Mouse (Mus musculus): ENCODE data around the gene Olfr150.
A peak's percentile ranks its signal among the peaks of the same experiment; 100 is the strongest.
"Not testable (repeated sequence)": the region's sequence is repeated elsewhere in the genome, so short reads cannot be mapped to it uniquely, and the experiment has no call there.

The Olfr150 gene

DNA sequence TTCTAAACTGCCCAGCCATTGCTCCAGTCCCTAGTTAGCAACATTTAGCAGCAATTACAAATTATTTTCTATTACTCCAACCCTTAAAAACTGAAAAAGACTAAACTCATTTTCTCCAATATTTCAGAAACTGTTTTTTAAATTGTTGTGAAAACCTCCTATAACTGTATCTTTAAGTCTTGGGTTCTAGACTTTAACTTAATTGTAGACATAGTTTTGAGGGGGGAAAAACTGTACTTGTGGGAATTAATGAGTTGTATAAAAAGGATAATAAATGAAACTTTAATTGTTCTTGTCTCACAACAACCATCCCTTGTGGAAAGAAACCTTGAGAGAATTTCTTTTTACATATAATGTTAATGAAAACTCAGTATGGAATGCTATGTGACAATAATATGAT lies at the start of gene Olfr150:
Gene Olfr150, plus strand, starts transcription at position 301 of the 400 bp plus-strand sequence.
- no peak for DNase-seq (ENCODE audit: low read depth, low spot score)

DNA sequence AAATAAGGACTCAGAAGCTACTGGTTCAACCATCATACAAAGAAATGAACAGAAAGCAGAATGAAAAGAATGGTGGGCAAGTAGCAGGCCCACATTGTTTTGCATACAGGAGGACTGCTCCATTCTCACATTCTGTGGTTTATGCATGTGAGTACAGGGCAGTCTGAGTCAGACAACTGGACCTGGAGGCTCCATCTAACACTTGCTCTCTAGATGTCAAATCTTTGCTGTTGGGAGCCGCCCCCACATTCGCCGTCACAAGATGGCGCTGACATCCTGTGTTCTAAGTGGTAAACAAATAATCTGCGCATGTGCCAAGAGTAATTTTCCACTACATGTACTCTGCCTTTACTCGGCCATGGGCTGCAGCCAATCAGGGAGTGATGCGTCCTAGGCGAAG lies 29.7 kb upstream of the Olfr150 start:
- DNase-seq (ENCODE audit: low read depth, low spot score) = not testable (repeated sequence)

DNA sequence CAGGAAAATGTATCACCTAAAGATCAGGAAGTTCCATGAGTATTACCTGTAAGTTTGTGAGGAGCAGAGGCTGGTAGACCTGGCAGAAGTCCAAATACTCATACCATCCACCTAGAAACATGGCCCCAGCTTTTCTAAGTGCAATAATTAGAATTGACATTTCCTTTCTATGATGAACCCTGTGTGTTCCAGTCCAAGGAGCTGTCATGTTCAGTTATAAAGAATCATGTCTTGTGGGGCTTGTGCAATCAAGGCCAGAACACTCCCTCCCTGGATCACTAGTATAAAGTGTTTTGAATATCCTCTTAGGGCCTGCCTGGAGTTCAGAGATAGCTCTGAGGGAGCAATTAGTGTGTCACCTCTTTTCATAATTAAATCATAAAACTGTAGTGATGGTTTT lies 23.8 kb upstream of the Olfr150 start, which contains the start of gene Olfr149:
Gene Olfr149, minus strand, starts transcription at position 101 of the 400 bp plus-strand sequence.
- DNase-seq (ENCODE audit: low read depth, low spot score) = no peak

DNA sequence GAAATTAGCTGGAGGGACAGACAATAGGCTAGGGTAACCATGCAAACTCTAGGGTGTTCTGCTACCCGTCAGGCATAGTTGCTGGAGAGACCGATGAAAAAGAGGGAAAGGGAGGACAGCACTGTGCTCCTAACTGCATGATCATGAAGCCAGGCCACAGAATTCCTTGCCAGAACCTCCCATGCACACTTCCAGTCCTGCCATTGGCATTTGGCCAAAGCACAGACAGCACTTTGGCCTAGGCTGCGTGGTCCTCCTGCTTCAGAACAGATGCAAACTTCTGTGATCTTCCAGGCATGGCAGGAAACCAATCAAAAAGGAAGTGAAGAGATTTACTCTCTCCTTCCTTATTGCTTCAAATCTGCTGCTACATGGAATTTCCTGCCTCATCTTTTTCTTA lies 21.8 kb upstream of the Olfr150 start:
- DNase-seq (ENCODE audit: low read depth, low spot score) = no peak

DNA sequence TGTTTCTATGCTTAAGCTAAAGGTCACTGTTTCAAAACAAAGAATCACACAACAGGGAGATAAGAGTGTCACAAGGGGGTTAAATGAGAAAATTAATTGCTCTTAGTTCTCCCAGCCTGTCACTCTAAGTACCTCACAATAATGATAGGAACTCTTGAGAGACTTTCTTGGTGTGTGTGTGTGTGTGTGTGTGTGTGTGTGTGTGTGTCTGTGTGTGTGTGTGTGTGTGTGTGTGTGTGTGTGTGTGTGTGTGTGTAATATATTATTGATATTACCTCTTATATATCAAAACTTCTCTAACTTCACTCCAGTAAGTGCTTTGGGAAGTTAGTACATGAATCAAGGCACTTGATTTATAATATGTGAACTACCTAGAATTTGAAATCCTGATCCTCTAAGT lies 19.7 kb upstream of the Olfr150 start, which contains the start of gene Olfr965:
Gene Olfr965, plus strand, starts transcription at position 301 of the 400 bp plus-strand sequence.
- no peak for DNase-seq (ENCODE audit: low read depth, low spot score)

DNA sequence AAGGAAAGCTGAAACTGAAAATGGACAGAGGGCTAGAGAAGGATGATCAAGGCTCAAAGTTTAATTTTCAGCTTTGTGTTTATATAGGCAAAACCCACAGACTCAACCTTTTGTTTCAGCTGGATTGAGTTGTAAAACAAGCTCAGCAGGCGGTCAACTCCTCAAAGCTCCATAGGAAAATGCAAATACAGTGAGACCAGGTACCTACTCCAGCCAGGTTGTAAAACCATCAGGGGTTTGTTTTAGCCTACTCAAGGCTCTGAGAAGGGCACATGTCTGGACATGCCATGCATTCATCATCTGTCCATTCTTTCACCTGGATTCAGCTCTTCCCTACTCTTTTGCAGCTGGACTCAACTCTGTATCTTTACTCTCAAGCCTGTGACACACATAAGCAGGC lies 10.0 kb downstream of the Olfr150 start:
- no peak for DNase-seq (ENCODE audit: low read depth, low spot score)

DNA sequence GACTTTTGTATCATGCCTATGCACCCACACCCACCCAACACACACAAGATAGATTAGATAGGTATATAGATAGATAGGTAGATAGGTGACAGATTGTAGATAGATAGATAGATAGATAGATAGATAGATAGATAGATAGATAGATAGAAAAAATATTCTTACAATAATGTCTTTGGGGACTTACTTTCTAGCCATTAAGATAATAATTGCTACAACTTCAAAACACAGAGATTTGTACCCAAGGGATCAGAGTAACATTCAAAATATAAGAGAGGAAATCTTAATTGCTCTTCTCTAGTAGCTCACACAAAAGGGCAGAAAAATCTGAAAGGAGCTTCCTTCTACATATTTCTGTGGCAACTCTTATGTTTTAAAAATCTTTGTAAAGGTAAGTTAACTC lies 15.2 kb downstream of the Olfr150 start, which contains the start of gene Olfr967:
Gene Olfr967, plus strand, starts transcription at position 301 of the 400 bp plus-strand sequence.
- DNase-seq (ENCODE audit: low read depth, low spot score) = no peak

DNA sequence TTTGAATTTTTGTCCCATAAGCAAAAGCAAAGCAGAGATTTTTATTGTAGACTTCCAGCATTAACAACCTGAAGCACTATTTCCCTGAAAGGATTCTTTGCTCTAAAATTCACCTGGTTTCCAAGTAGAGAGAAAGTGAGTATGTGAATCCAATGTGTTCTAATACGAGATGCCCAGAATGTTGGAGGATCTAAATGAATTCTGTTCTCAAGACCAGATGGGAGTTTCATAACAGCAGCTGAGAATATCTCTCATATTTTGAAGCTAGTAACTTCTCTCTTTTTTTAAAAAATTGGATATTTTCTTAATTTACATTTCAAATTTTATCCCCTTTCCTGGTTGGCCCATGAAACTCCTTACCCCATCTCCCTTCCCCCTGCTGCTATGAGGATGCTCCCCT lies 15.7 kb downstream of the Olfr150 start:
- DNase-seq (ENCODE audit: low read depth, low spot score) = peak; percentile 71

DNA sequence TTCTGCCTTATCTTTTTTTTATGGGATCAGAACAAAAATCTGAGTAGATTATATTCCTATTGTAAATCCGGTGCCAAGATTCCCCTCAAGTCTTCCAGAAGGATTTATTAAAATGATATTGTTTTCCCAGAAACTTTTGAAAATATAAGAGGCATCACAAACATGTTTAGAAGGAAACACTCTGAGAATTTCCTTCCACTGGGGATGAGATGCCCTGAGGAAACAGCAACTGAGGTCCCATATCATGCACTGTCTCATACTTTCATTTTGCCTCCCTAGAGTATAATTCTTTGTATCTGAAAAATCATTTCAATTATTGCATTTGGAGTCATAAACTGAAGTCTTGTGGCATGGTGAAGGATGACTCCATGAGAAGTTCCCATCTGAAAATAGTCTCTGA lies 52.4 kb downstream of the Olfr150 start, which contains the start of gene Olfr968:
Gene Olfr968, minus strand, starts transcription at position 101 of the 400 bp plus-strand sequence.
- DNase-seq (ENCODE audit: low read depth, low spot score) = no peak

Measured in telencephalon, adult 2 months (tissue).